Mouse (Mus musculus): ENCODE measurements around the gene Ngly1. TPM values are rescaled to one million over a fixed set of nuclear protein-coding genes. Genes with fewer than 3 reads are reported as not detected.

The Ngly1 gene
- polyA plus RNA-seq, 1 experiment from 2014 or later, result 27.8 TPM

- DNase-seq (ENCODE audit: low spot score), result no peak
- Histone ChIP-seq H3K4me1 (replicated peaks; ENCODE audit: control insufficient read depth, insufficient read depth, low read length) (no peaks in the 10 kb centered on the region), H3K27me3 (ENCODE audit: control insufficient read depth, insufficient read depth, low read length) (no peaks in the 10 kb centered on the region), H3K4me3 (replicated peaks; ENCODE audit: low read length) (no peak overlapping the region), H3K9me3 (ENCODE audit: control insufficient read depth, low read length) (no peaks in the 10 kb centered on the region), H3K4me2 (replicated peaks) (no peak overlapping the region), H3K9ac (no peak overlapping the region), H3K36me3 (replicated peaks; ENCODE audit: control insufficient read depth, insufficient read depth) (no peaks in the 10 kb centered on the region), H3K27ac (no peak overlapping the region)
- 74% methylated on average over 3 of the region's 3 CpGs for WGBS
- no peak for ATAC-seq (ENCODE audit: low FRiP score)
These were observed 12.6 kb upstream of the Ngly1 start for GRCm38 (mm10) chr14:16236466-16236865.

GRCm38 (mm10) chr14:16242193-16242815, 6.8 kb upstream of the Ngly1 start:
- 99% methylated on average over 10 of the region's 10 CpGs for WGBS
- H3K4me3 ChIP-seq (replicated peaks; ENCODE audit: low read length), result peak overlapping the region; percentile 53; the same call in 1 of the 2 replicates
- ATAC-seq (ENCODE audit: low FRiP score) (no peak), DNase-seq (ENCODE audit: low spot score) (no peak)
- H3K27ac ChIP-seq, result no peak overlapping the region
- H3K9ac ChIP-seq, result 0 out of 2 replicates have a peak overlapping the region, but pooled peaks have one; percentile 73
- no peaks in the 10 kb centered on the region for H3K36me3 ChIP-seq (replicated peaks; ENCODE audit: control insufficient read depth, insufficient read depth)
- peaks cover 12% of the 10 kb centered on the region; the same call in 1 of the 2 replicates for H3K4me1 ChIP-seq (replicated peaks; ENCODE audit: control insufficient read depth, insufficient read depth, low read length)
- peak overlapping the region; percentile 67 for H3K4me2 ChIP-seq (replicated peaks)
- no peaks in the 10 kb centered on the region for H3K9me3 ChIP-seq (ENCODE audit: control insufficient read depth, low read length)
- no peaks in the 10 kb centered on the region for H3K27me3 ChIP-seq (ENCODE audit: control insufficient read depth, insufficient read depth, low read length)

DNA sequence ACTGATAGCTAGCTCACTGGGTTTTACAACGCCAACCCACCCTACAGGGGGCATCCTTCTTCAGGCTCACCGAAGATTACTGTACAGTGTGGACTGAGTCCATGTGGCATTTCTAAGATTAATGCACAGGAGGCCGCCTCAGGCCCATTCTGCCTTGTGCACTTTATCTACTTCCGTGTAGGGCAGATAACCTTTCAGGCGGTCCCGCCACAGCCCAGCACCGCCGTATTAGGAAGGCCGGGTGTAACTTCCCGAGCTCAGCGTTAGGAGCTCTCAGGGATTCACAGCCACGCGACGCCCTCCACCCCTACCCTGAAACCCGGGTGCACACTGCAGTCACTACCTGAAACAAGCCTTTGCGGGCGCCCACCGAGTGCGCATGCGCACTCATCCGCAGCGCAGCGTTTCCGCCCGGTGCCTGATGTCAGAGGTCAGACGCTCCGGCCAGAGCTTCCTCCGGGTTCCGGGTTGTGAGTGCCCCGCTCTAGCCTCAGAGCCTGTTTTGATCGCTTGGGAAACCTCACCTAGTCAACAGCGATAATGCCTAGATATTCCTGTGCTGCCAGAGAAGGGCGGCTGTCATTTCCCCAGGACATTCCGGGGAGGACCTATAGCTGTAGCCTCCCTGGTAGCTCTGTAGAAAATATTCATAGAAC, 6.0 kb upstream of the Ngly1 start:
- Histone ChIP-seq H3K27me3 (ENCODE audit: control insufficient read depth, insufficient read depth, low read length) (no peaks in the 10 kb centered on the region), H3K36me3 (replicated peaks; ENCODE audit: control insufficient read depth, insufficient read depth) (no peaks in the 10 kb centered on the region), H3K27ac (peak overlapping the region; percentile 79), H3K4me2 (replicated peaks) (peak overlapping the region; percentile 67), H3K4me3 (replicated peaks; ENCODE audit: low read length) (peak overlapping the region; percentile 53), H3K4me1 (replicated peaks; ENCODE audit: control insufficient read depth, insufficient read depth, low read length) (peaks cover 12% of the 10 kb centered on the region; the same call in 1 of the 2 replicates), H3K9me3 (ENCODE audit: control insufficient read depth, low read length) (no peaks in the 10 kb centered on the region), H3K9ac (peak overlapping the region; percentile 73)
- WGBS, result 4% methylated on average over 34 of the region's 34 CpGs
- DNase-seq (ENCODE audit: low spot score), result peak; percentile 79
- ATAC-seq (ENCODE audit: low FRiP score), result peak; percentile 93

GRCm38 (mm10) chr14:16243603-16244209, 5.4 kb upstream of the Ngly1 start:
- Histone ChIP-seq H3K9me3 (ENCODE audit: control insufficient read depth, low read length) (no peaks in the 10 kb centered on the region), H3K4me3 (replicated peaks; ENCODE audit: low read length) (peak overlapping the region; percentile 53), H3K27ac (peak overlapping the region; percentile 79), H3K4me2 (replicated peaks) (peak overlapping the region; percentile 67), H3K36me3 (replicated peaks; ENCODE audit: control insufficient read depth, insufficient read depth) (no peaks in the 10 kb centered on the region), H3K4me1 (replicated peaks; ENCODE audit: control insufficient read depth, insufficient read depth, low read length) (peaks cover 12% of the 10 kb centered on the region; the same call in 1 of the 2 replicates), H3K27me3 (ENCODE audit: control insufficient read depth, insufficient read depth, low read length) (no peaks in the 10 kb centered on the region), H3K9ac (peak overlapping the region; percentile 73)
- 19% methylated on average over 10 of the region's 10 CpGs for WGBS
- DNase-seq (ENCODE audit: low spot score) (no peak), ATAC-seq (ENCODE audit: low FRiP score) (no peak)

GRCm38 (mm10) chr14:16244370-16244769, 4.7 kb upstream of the Ngly1 start:
- Histone ChIP-seq H3K4me1 (replicated peaks; ENCODE audit: control insufficient read depth, insufficient read depth, low read length) (peaks cover 12% of the 10 kb centered on the region; the same call in 1 of the 2 replicates), H3K27ac (no peak overlapping the region), H3K9ac (no peak overlapping the region), H3K9me3 (ENCODE audit: control insufficient read depth, low read length) (no peaks in the 10 kb centered on the region), H3K27me3 (ENCODE audit: control insufficient read depth, insufficient read depth, low read length) (no peaks in the 10 kb centered on the region), H3K36me3 (replicated peaks; ENCODE audit: control insufficient read depth, insufficient read depth) (no peaks in the 10 kb centered on the region), H3K4me2 (replicated peaks) (no peak overlapping the region), H3K4me3 (replicated peaks; ENCODE audit: low read length) (no peak overlapping the region)
- ATAC-seq (ENCODE audit: low FRiP score) (no peak), DNase-seq (ENCODE audit: low spot score) (no peak)
- 62% methylated on average over 2 of the region's 2 CpGs for WGBS

DNA sequence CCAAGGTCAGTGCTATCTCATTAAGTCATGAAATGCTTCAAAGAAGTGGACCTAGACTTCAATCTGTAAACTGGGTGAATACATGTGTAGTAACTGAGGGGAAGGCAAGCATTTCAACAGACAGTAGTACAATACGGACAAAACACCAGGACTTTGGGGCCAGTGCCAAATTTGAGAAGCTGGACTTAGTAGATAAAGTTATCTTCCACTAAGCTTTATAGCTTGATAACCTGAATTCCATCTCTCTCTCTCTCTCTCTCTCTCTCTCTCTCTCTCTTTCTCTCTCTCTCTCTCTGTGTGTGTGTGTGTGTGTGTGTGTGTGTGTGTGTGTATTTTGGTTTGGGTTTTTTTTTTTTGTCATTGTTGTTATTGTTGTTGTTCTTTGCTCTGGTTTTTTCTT, 4.0 kb upstream of the Ngly1 start:
- 79% methylated on average over 1 of the region's 1 CpGs for WGBS
- no peak for DNase-seq (ENCODE audit: low spot score)

DNA sequence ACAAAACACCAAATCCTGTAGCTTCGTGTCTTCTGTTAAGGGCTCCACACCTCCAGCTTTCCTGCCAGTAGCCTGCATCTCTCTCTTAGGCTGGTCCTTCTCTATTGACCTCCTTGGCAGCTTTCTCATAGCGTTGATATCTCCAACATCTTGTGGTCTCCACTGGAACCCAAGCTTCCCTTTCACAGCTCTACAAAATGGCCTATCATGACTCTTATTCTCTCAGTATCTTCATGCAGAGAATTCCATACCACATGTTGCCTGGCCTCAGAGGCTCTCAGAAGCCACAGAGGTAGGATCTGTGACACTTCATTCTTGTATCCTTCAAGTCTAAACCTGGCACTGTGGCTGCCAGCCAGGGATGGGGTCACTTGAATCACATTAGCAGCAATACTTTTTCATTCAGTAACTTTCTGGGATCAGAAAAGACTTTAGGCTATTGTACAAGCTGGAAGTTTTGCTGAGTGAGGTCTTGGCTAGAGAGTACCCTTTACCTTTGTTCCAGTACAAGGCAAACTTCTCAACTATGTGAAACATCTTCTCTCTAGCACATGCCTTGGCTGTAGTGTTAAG, 2.7 kb upstream of the Ngly1 start:
- 87% methylated on average over 2 of the region's 2 CpGs for WGBS

More for the DNA sequence above, 4.0 kb upstream of the Ngly1 start:
- no peak overlapping the region for H3K27ac ChIP-seq
- H3K4me3 ChIP-seq (replicated peaks; ENCODE audit: low read length), result no peak overlapping the region
- ATAC-seq (ENCODE audit: low FRiP score), result no peak
- H3K36me3 ChIP-seq (replicated peaks; ENCODE audit: control insufficient read depth, insufficient read depth), result no peaks in the 10 kb centered on the region
- H3K4me1 ChIP-seq (replicated peaks; ENCODE audit: control insufficient read depth, insufficient read depth, low read length), result peaks cover 17% of the 10 kb centered on the region
- H3K27me3 ChIP-seq (ENCODE audit: control insufficient read depth, insufficient read depth, low read length), result no peaks in the 10 kb centered on the region
- no peak overlapping the region for H3K4me2 ChIP-seq (replicated peaks)
- no peaks in the 10 kb centered on the region for H3K9me3 ChIP-seq (ENCODE audit: control insufficient read depth, low read length)
- no peak overlapping the region for H3K9ac ChIP-seq

DNA sequence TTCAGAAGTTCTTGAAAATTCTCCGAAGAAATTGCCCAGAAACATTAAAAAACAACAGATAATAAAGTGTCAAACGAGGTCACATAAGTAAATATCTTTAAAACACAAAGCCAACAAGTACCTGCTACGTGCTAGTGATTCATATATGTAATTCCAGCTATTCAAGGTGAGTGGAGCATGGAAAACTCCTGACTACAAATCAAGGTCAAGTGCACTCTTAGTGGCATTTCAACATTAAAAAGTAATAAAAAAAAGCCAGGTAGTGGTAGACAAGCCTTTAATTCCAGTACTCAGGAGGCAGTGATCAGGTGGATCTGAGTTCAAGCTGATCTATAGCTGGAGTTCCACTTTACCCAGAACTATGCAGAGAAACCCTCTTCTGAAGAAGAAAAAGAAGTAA, 945 bp upstream of the Ngly1 start:
- ATAC-seq (ENCODE audit: low FRiP score), result no peak
- H3K36me3 ChIP-seq (replicated peaks; ENCODE audit: control insufficient read depth, insufficient read depth), result no peaks in the 10 kb centered on the region
- H3K4me1 ChIP-seq (replicated peaks; ENCODE audit: control insufficient read depth, insufficient read depth, low read length), result peaks cover 13% of the 10 kb centered on the region
- WGBS, result 80% methylated on average over 3 of the region's 3 CpGs
- no peaks in the 10 kb centered on the region for H3K9me3 ChIP-seq (ENCODE audit: control insufficient read depth, low read length)
- DNase-seq (ENCODE audit: low spot score), result no peak
- no peak overlapping the region for H3K27ac ChIP-seq
- peak overlapping the region; percentile 86; the same call in 1 of the 2 replicates for H3K9ac ChIP-seq
- no peak overlapping the region for H3K4me3 ChIP-seq (replicated peaks; ENCODE audit: low read length)
- no peaks in the 10 kb centered on the region for H3K27me3 ChIP-seq (ENCODE audit: control insufficient read depth, insufficient read depth, low read length)
- H3K4me2 ChIP-seq (replicated peaks), result peak overlapping the region; percentile 93

More for the DNA sequence above, 2.7 kb upstream of the Ngly1 start:
- Histone ChIP-seq H3K9ac (no peak overlapping the region), H3K36me3 (replicated peaks; ENCODE audit: control insufficient read depth, insufficient read depth) (no peaks in the 10 kb centered on the region), H3K4me3 (replicated peaks; ENCODE audit: low read length) (no peak overlapping the region), H3K27ac (no peak overlapping the region), H3K27me3 (ENCODE audit: control insufficient read depth, insufficient read depth, low read length) (no peaks in the 10 kb centered on the region), H3K4me1 (replicated peaks; ENCODE audit: control insufficient read depth, insufficient read depth, low read length) (peaks cover 19% of the 10 kb centered on the region), H3K9me3 (ENCODE audit: control insufficient read depth, low read length) (no peaks in the 10 kb centered on the region), H3K4me2 (replicated peaks) (no peak overlapping the region)
- ATAC-seq (ENCODE audit: low FRiP score) (no peak), DNase-seq (ENCODE audit: low spot score) (no peak)

DNA sequence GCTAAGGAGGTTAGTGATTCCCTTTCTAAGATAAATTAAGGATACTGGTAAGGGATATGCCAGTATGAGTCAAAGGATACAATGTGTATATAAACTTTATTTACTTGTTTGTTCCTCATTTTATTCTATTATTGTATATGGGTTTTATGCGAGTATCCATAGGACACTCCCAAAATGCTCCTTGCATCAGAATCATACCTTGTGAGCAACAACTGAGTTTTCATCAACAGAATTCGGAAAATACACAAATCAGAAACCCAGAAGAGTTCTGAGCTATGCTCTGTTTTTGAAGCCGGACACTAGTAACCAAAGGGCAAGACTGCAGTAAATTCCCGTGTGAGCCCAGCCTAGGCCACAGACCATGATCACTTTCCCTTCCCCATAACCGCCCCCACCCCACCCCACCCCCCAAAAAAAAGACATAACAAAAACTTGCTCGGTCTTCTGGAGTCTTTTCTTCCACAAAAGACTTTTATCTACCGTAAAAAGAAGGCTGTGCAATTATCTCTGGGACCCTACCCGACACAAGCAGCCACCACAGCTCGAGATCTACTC, 400 bp upstream of the Ngly1 start:
- Histone ChIP-seq H3K4me2 (replicated peaks) (peak overlapping the region; percentile 93), H3K4me1 (replicated peaks; ENCODE audit: control insufficient read depth, insufficient read depth, low read length) (peaks cover 11% of the 10 kb centered on the region), H3K4me3 (replicated peaks; ENCODE audit: low read length) (peak overlapping the region; percentile 69), H3K27me3 (ENCODE audit: control insufficient read depth, insufficient read depth, low read length) (no peaks in the 10 kb centered on the region), H3K36me3 (replicated peaks; ENCODE audit: control insufficient read depth, insufficient read depth) (no peaks in the 10 kb centered on the region), H3K9me3 (ENCODE audit: control insufficient read depth, low read length) (no peaks in the 10 kb centered on the region), H3K9ac (peak overlapping the region; percentile 86), H3K27ac (no peak overlapping the region)
- DNase-seq (ENCODE audit: low spot score) (no peak), ATAC-seq (ENCODE audit: low FRiP score) (peak; percentile 35)
- 18% methylated on average over 9 of the region's 9 CpGs for WGBS
